Mouse (Mus musculus) lung, postnatal 0 days (tissue): ENCODE measurements around the gene Usp13. TPM values are rescaled to one million over a fixed set of nuclear protein-coding genes. Genes with fewer than 3 reads are reported as not detected.

Experiments
- ATAC-seq: fragments of 200-750 bp; cut with Nextera tagmentation; 2 replicates; pipeline ENCODE4 v1.8.0; 2017; ENCODE audit warnings: moderate library complexity
- DNase-seq: peaks from one replicate; pipeline ENCODE4 v3.0.0-alpha.2; 2016; ENCODE audit warnings: low spot score
- H3K27ac ChIP-seq: fragments of 300-500 bp; sonication (generic); 2 replicates; pipeline ENCODE4 v1.5.1; 2014; ENCODE audit warnings: antibody characterized with exemption, mild to moderate bottlenecking, low read length, mixed read lengths
- H3K27me3 ChIP-seq: fragments of 300-500 bp; sonication (generic); replicated peaks from 2 replicates; pipeline ENCODE4 v1.6.1; 2014; ENCODE audit warnings: low read length, mixed read lengths; ENCODE audit not compliant: insufficient read depth
- H3K36me3 ChIP-seq: fragments of 300-500 bp; sonication (generic); 2 replicates; pipeline ENCODE4 v1.6.1; 2014; ENCODE audit warnings: low read length, mixed read lengths; ENCODE audit not compliant: insufficient read depth
- H3K4me1 ChIP-seq: fragments of 300-500 bp; sonication (generic); 2 replicates; pipeline ENCODE4 v1.6.1; 2014; ENCODE audit warnings: antibody characterized with exemption, low read depth, low read length, mixed read lengths; ENCODE audit not compliant: insufficient read depth
- H3K4me2 ChIP-seq: fragments of 300-500 bp; sonication (generic); replicated peaks from 2 replicates; pipeline ENCODE4 v1.6.1; 2014; ENCODE audit warnings: low read depth, mild to moderate bottlenecking, low read length, moderate library complexity, mixed read lengths
- H3K4me3 ChIP-seq: fragments of 300-500 bp; sonication (generic); 2 replicates; pipeline ENCODE4 v1.5.1; 2014; ENCODE audit warnings: low read depth, low read length
- H3K9ac ChIP-seq: fragments of 300-500 bp; sonication (generic); replicated peaks from 2 replicates; pipeline ENCODE4 v1.6.1; 2014; ENCODE audit warnings: low read depth, mild to moderate bottlenecking
- H3K9me3 ChIP-seq: fragments of 300-500 bp; sonication (generic); 2 replicates; pipeline ENCODE4 v1.6.1; 2016; ENCODE audit warnings: low read length, mixed read lengths
- CTCF ChIP-seq: IDR thresholded peaks from 2 replicates; pipeline ENCODE4 v1.5.1; 2016; ENCODE audit warnings: antibody characterized with exemption, mild to moderate bottlenecking
- EP300 ChIP-seq: IDR thresholded peaks from 2 replicates; pipeline ENCODE4 v1.6.1; 2016; ENCODE audit warnings: antibody characterized with exemption, mild to moderate bottlenecking, control low read depth
- whole genome bisulfite sequencing: fragments of 180-500 bp; shearing (Covaris S2); extraction: QIAGEN DNeasy Blood & Tissue Kit; methylation state at CpG from one replicate; pipeline ENCODE4 v1.1.7; 2014; 5-methylcytosine and 5-hydroxymethylcytosine counted together
- polyA plus RNA-seq: library from polyadenylated mRNA; unstranded; fragments of >200 nt; fragmentation: Nextera tagmentation; extraction: Ambion mirVana; gene quantifications from 2 replicates; pipeline ENCODE4 v1.2.1, GENCODE M21; 2015

The Usp13 gene
- polyA plus RNA-seq, 1 experiment from 2014 or later = 1.9 TPM

GRCm38 (mm10) chr3:32908400-32908799 is 91.1 kb downstream of the Usp13 start:
- no peaks in the 10 kb centered on the region for H3K9me3 ChIP-seq
- ATAC-seq (no peak), DNase-seq (no peak)
- no peaks in the 10 kb centered on the region for H3K27me3 ChIP-seq
- H3K4me1 ChIP-seq = no peaks in the 10 kb centered on the region
- 73% methylated on average over 3 of the region's 3 CpGs for WGBS
- H3K4me2 ChIP-seq = no peak overlapping the region
- H3K27ac ChIP-seq = no peak overlapping the region
- H3K9ac ChIP-seq = no peak overlapping the region
- TF ChIP-seq CTCF (no peak), EP300 (no peak)
- no peak overlapping the region for H3K4me3 ChIP-seq
- no peaks in the 10 kb centered on the region for H3K36me3 ChIP-seq

- no peak overlapping the region for H3K4me2 ChIP-seq
- DNase-seq (no peak), ATAC-seq (no peak)
- H3K9me3 ChIP-seq = no peaks in the 10 kb centered on the region
- no peak overlapping the region for H3K4me3 ChIP-seq
- H3K4me1 ChIP-seq = no peaks in the 10 kb centered on the region
- H3K27ac ChIP-seq = no peak overlapping the region
- 0 out of 2 replicates have a peak, but pooled peaks cover 3% of the 10 kb centered on the region for H3K36me3 ChIP-seq
- H3K27me3 ChIP-seq = no peaks in the 10 kb centered on the region
- TF ChIP-seq CTCF = peak; percentile 39
- no peak for TF ChIP-seq EP300
- WGBS = 66% methylated on average over 7 of the region's 7 CpGs
- no peak overlapping the region for H3K9ac ChIP-seq
Measured at GRCm38 (mm10) chr3:32910071-32910551, 92.8 kb downstream of the Usp13 start.

- no peak overlapping the region for H3K27ac ChIP-seq
- no peaks in the 10 kb centered on the region for H3K36me3 ChIP-seq
- H3K9ac ChIP-seq = no peak overlapping the region
- TF ChIP-seq EP300 = no peak
- WGBS = 86% methylated on average over 6 of the region's 6 CpGs
- H3K4me1 ChIP-seq = no peaks in the 10 kb centered on the region
- DNase-seq (no peak), ATAC-seq (no peak)
- H3K27me3 ChIP-seq = no peaks in the 10 kb centered on the region
- no peaks in the 10 kb centered on the region for H3K9me3 ChIP-seq
- H3K4me3 ChIP-seq = no peak overlapping the region
- H3K4me2 ChIP-seq = no peak overlapping the region
Measured at GRCm38 (mm10) chr3:32924168-32924567, 106.8 kb downstream of the Usp13 start.

DNA sequence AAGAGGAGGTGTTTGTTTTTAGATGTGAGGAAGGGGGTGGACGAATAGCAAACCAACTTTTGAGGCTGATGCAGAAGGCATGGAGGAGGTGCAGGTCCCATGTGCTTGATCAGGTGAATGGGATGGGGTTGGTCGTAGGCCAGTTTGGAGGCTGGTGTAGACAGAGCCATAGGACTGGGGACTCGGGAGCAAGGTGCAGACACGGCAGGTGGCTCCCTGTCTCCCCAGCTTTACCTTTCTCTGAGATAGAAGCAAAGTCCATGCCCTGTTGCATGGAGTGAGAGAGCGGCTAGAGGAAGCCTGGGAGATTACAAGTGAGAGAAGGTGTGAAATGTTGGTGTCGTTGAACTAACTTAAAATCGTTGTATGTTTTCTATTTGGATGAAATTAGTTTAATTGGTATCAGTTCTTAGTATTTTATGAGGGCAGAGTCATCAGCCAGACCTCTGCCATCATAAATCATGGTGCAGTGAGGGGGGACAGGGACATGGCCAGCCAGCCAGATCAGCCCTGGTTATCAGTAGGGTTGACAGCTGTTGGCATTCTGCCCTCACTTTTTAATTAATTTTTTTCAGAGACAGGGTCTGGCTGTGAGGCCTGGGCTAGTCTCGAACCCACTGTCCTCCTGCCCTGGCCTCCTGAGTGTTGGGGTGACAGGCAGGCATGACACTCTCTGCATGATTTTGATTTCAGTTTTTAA is 122.6 kb downstream of the Usp13 start:
- Histone ChIP-seq H3K9ac (no peak overlapping the region), H3K4me2 (no peak overlapping the region), H3K9me3 (no peaks in the 10 kb centered on the region), H3K36me3 (no peaks in the 10 kb centered on the region), H3K4me1 (no peaks in the 10 kb centered on the region), H3K4me3 (no peak overlapping the region), H3K27ac (no peak overlapping the region), H3K27me3 (no peaks in the 10 kb centered on the region)
- DNase-seq = no peak
- WGBS = 52% methylated on average over 8 of the region's 8 CpGs
- ATAC-seq = no peak
- TF ChIP-seq EP300 (no peak), CTCF (no peak)

- Histone ChIP-seq H3K4me3 (no peak overlapping the region), H3K9ac (no peak overlapping the region), H3K9me3 (no peaks in the 10 kb centered on the region), H3K36me3 (no peaks in the 10 kb centered on the region), H3K27me3 (no peaks in the 10 kb centered on the region), H3K4me2 (no peak overlapping the region), H3K27ac (no peak overlapping the region), H3K4me1 (no peaks in the 10 kb centered on the region)
- no peak for TF ChIP-seq CTCF
- no peak for TF ChIP-seq EP300
- DNase-seq = no peak
- 88% methylated on average over 5 of the region's 5 CpGs for WGBS
- ATAC-seq = no peak
Measured at GRCm38 (mm10) chr3:32947486-32947885, 130.1 kb downstream of the Usp13 start.

DNA sequence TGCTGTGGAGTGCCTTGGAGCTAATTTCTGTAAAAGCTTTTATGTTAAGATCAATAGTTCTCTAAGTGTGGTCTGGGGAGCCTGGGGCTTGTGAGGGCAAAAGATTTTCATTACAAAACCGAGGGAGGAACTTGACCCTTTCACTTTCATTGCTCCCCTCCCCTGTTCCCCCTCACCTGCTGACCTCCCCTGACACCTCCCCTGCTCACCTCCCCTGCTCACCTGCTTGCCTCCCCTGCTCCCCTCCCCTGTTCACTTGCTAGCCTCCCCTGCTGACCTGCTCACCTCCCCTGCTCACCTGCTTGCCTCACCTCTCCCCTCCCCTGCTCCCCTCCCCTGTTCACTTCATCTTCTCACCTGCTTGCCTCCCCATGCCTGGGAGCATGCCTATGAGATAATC is 134.0 kb downstream of the Usp13 start:
- no peak overlapping the region for H3K27ac ChIP-seq

More for the DNA sequence above, 134.0 kb downstream of the Usp13 start:
- no peak for DNase-seq
- no peaks in the 10 kb centered on the region for H3K4me1 ChIP-seq
- no peaks in the 10 kb centered on the region for H3K27me3 ChIP-seq
- H3K36me3 ChIP-seq = no peaks in the 10 kb centered on the region
- H3K9me3 ChIP-seq = no peaks in the 10 kb centered on the region
- WGBS = 0% methylated on average over 1 of the region's 1 CpGs
- H3K9ac ChIP-seq = no peak overlapping the region
- ATAC-seq = no peak
- TF ChIP-seq CTCF (no peak), EP300 (no peak)
- no peak overlapping the region for H3K4me3 ChIP-seq
- no peak overlapping the region for H3K4me2 ChIP-seq
